Comparison of ENCODE assay signal across 1 mouse cellular context in genomic region chr8:13159377-13159881, GRCm38 (mm10).
TF ChIP-seq lines count a peak whose summit lies in the region.

No protein-coding gene starts in this region.

TF ChIP-seq in myocyte, 11 proteins besides CTCF, POLR2A, EP300 and RAD21 (continued from another document):
- no peak for TF ChIP-seq SRF (IDR thresholded peaks at IDR 0.05; ENCODE audit: control insufficient read depth, insufficient read length, low read depth)
TF ChIP-seq in myocyte: peak in this region for 0.
